Mouse (Mus musculus) liver, embryonic 14.5 days (tissue): ENCODE measurements around the gene Il22.
"Not testable (repeated sequence)": the region's sequence is repeated elsewhere in the genome, so short reads cannot be mapped to it uniquely, and the experiment has no call there.

Experiments
- CTCF ChIP-seq: IDR thresholded peaks from 2 replicates; pipeline ENCODE4 v1.5.1; 2016; ENCODE audit warnings: antibody characterized with exemption, low read depth, control low read depth
- EP300 ChIP-seq: IDR thresholded peaks from 2 replicates; pipeline ENCODE4 v1.6.1; 2016; ENCODE audit warnings: antibody characterized with exemption, low read depth

- not testable (repeated sequence) for TF ChIP-seq EP300, CTCF
These were observed 53.6 kb downstream of the Il22 start, which contains the start of gene Gm32802 for GRCm38 (mm10) chr10:118258388-118258787.
